Mouse (Mus musculus) small intestine, adult 2 months (tissue): ENCODE measurements around the gene Thada.

ENCODE experiments used
- CTCF ChIP-seq: fragments of 200-500 bp; IDR thresholded peaks from 2 replicates; pipeline ENCODE4 v1.5.1; 2012; ENCODE audit warnings: low read depth, mild to moderate bottlenecking, control low read depth, inconsistent platforms, low read length, moderate library complexity, mixed read lengths; ENCODE audit not compliant: insufficient replicate concordance, insufficient read length; ENCODE audit errors: extremely low read depth
- POLR2A ChIP-seq: fragments of 200-500 bp; IDR thresholded peaks from 2 replicates; pipeline ENCODE4 v1.6.1; 2012; ENCODE audit warnings: low read depth, mild to moderate bottlenecking, control low read depth, inconsistent platforms, low read length, moderate library complexity

- TF ChIP-seq CTCF (no peak), POLR2A (no peak)
These were observed 130.9 kb downstream of the Thada start for GRCm38 (mm10) chr17:84335076-84335475.
